In the genomic region with DNA sequence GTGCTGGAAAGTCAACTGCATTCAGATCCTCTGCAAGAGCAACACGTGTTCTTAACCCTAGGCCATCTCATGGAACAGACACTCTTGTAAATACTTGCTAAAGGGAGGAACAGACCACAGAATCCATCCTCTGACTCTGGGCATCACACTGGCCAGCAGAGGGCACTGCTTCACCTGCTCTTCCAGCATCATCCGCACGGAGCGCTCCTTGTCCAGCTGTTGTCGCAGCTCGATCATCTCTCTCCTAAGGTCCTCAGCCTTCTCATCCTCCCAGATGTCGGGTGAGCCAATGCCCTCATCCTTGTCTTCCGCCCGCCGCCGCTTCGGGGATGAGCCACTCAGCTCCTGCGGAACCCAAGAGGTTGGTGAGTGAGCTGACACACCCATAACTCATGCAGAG, we compare ENCODE assay signal across 8 mouse cellular contexts. TPM values are rescaled to one million over a fixed set of nuclear protein-coding genes. Genes with fewer than 3 reads are reported as not detected.
DNase-seq lines count a peak whose midpoint lies in the region; ATAC-seq and TF ChIP-seq lines count a peak whose summit lies in the region.

No protein-coding gene starts in this region.

- TF ChIP-seq CTCF in kidney, postnatal 0 days (IDR thresholded peaks at IDR 0.05; ENCODE audit: low read depth), result peak; percentile 99
- TF ChIP-seq CTCF in liver, postnatal 0 days (IDR thresholded peaks at IDR 0.05; ENCODE audit: low read depth), result peak; percentile 99

- 0 out of 2 replicates have a peak overlapping the region, but pooled peaks have one; percentile 96 for H3K27ac ChIP-seq in embryonic facial prominence, embryonic 13.5 days
- H3K27ac ChIP-seq in heart, embryonic 14.5 days (replicated peaks in 1 of 2; ENCODE audit: control insufficient read depth in 1 of 2, insufficient read depth in 1 of 2, low read depth in 2 of 2, low read length in 2 of 2), result no peak overlapping the region
- H3K27ac ChIP-seq in kidney, postnatal 0 days, result no peak overlapping the region
- no peak overlapping the region for H3K27ac ChIP-seq in liver, postnatal 0 days (ENCODE audit: low read depth)
- H3K27ac ChIP-seq in neural tube, embryonic 14.5 days (ENCODE audit: low read depth, low read length), result no peak overlapping the region

- H3K27me3 ChIP-seq in embryonic facial prominence, embryonic 13.5 days, result no peaks in the 10 kb centered on the region
- no peaks in the 10 kb centered on the region for H3K27me3 ChIP-seq in heart, embryonic 14.5 days (ENCODE audit: control insufficient read depth, insufficient read depth, low read length)
- H3K27me3 ChIP-seq in kidney, postnatal 0 days (ENCODE audit: insufficient read depth, low read length), result no peaks in the 10 kb centered on the region
- H3K27me3 ChIP-seq in liver, postnatal 0 days (ENCODE audit: insufficient read depth, low read length), result no peaks in the 10 kb centered on the region
- no peaks in the 10 kb centered on the region for H3K27me3 ChIP-seq in neural tube, embryonic 14.5 days (ENCODE audit: control insufficient read depth, insufficient read depth, low read length)

- peaks cover 39% of the 10 kb centered on the region for H3K4me1 ChIP-seq in embryonic facial prominence, embryonic 13.5 days
- peaks cover 14 to 15% of the 10 kb centered on the region in 2 experiments for H3K4me1 ChIP-seq in heart, embryonic 14.5 days (ENCODE audit: control insufficient read depth in 2 of 2, insufficient read depth in 2 of 2, low read length in 2 of 2)
- H3K4me1 ChIP-seq in kidney, postnatal 0 days (replicated peaks; ENCODE audit: insufficient read depth, low read length), result peaks cover 9% of the 10 kb centered on the region
- peaks cover 38% of the 10 kb centered on the region for H3K4me1 ChIP-seq in liver, postnatal 0 days (ENCODE audit: insufficient read depth)
- H3K4me1 ChIP-seq in neural tube, embryonic 14.5 days (ENCODE audit: control insufficient read depth, insufficient read depth, low read length), result no peaks in the 10 kb centered on the region

- no peak for TF ChIP-seq EP300 in liver, postnatal 0 days (IDR thresholded peaks at IDR 0.05; ENCODE audit: low read depth)

- H3K9me3 ChIP-seq in embryonic facial prominence, embryonic 13.5 days, result no peaks in the 10 kb centered on the region
- no peaks in the 10 kb centered on the region for H3K9me3 ChIP-seq in heart, embryonic 14.5 days (ENCODE audit: control insufficient read depth, low read length)
- no peaks in the 10 kb centered on the region for H3K9me3 ChIP-seq in kidney, postnatal 0 days (replicated peaks; ENCODE audit: low read length)
- H3K9me3 ChIP-seq in liver, postnatal 0 days (ENCODE audit: low read length), result no peaks in the 10 kb centered on the region
- no peaks in the 10 kb centered on the region for H3K9me3 ChIP-seq in neural tube, embryonic 14.5 days (ENCODE audit: control insufficient read depth, low read length)

- 35% methylated on average over 13 of the region's 13 CpGs for WGBS in embryonic facial prominence, embryonic 13.5 days
- WGBS in heart, embryonic 14.5 days, result 40% methylated on average over 13 of the region's 13 CpGs
- 33% methylated on average over 13 of the region's 13 CpGs for WGBS in kidney, postnatal 0 days
- WGBS in liver, postnatal 0 days (ENCODE audit: insufficient replicate concordance), result 33% methylated on average over 13 of the region's 13 CpGs
- whole genome bisulfite sequencing in neural tube, embryonic 14.5 days, result 33% methylated on average over 13 of the region's 13 CpGs

- no peak overlapping the region for H3K4me2 ChIP-seq in embryonic facial prominence, embryonic 13.5 days
- H3K4me2 ChIP-seq in heart, embryonic 14.5 days (ENCODE audit: low read length), result no peak overlapping the region
- H3K4me2 ChIP-seq in kidney, postnatal 0 days (ENCODE audit: low read length), result no peak overlapping the region
- no peak overlapping the region for H3K4me2 ChIP-seq in liver, postnatal 0 days (ENCODE audit: low read depth, low read length)
- H3K4me2 ChIP-seq in neural tube, embryonic 14.5 days (ENCODE audit: low read depth, low read length), result no peak overlapping the region

- peaks cover 56% of the 10 kb centered on the region for H3K36me3 ChIP-seq in embryonic facial prominence, embryonic 13.5 days
- peaks cover 47% of the 10 kb centered on the region for H3K36me3 ChIP-seq in heart, embryonic 14.5 days (ENCODE audit: control insufficient read depth, insufficient read depth, low read length)
- peaks cover 13% of the 10 kb centered on the region; the same call in 1 of the 2 replicates for H3K36me3 ChIP-seq in kidney, postnatal 0 days (ENCODE audit: insufficient read depth, low read length)
- peaks cover 26% of the 10 kb centered on the region for H3K36me3 ChIP-seq in liver, postnatal 0 days (replicated peaks; ENCODE audit: insufficient read depth, low read length)
- peaks cover 18% of the 10 kb centered on the region for H3K36me3 ChIP-seq in neural tube, embryonic 14.5 days (ENCODE audit: control insufficient read depth, insufficient read depth, low read length)

- ATAC-seq in embryonic facial prominence, embryonic 13.5 days (ENCODE audit: insufficient number of reproducible peaks, insufficient read depth, low FRiP score, low TSS enrichment, low read depth), result no peak
- 0 out of 2 replicates have a peak, but pooled peaks have one; percentile 46 for ATAC-seq in heart, embryonic 14.5 days (ENCODE audit: insufficient number of reproducible peaks, insufficient read depth, low FRiP score, low read depth)
- ATAC-seq in kidney, postnatal 0 days (replicated peaks; ENCODE audit: low FRiP score, low read depth), result peak; percentile 68
- ATAC-seq in liver, postnatal 0 days, result peak; percentile 70
- ATAC-seq in neural tube, embryonic 14.5 days (ENCODE audit: low read depth), result peak; percentile 58; the same call in 1 of the 2 replicates

- peak; percentile 80 for DNase-seq in CD4-positive, CD25-positive, alpha-beta regulatory T cell, adult 2 months (ENCODE audit: low read depth, low spot score)
- DNase-seq in adrenal gland, postnatal 25 days, result peak; percentile 69
- peak; percentile 90 for DNase-seq in kidney, postnatal 0 days (ENCODE audit: low spot score)
- DNase-seq in liver, postnatal 0 days, result peak; percentile 81
- peak; percentile 47 for DNase-seq in thymus, postnatal 14 days

- H3K4me3 ChIP-seq in embryonic facial prominence, embryonic 13.5 days, result no peak overlapping the region
- H3K4me3 ChIP-seq in heart, embryonic 14.5 days (ENCODE audit: control insufficient read depth in 1 of 2, insufficient read depth in 1 of 2, low read depth in 1 of 2, low read length in 2 of 2), result no peak overlapping the region
- no peak overlapping the region for H3K4me3 ChIP-seq in kidney, postnatal 0 days (replicated peaks; ENCODE audit: low read depth, low read length)
- no peak overlapping the region for H3K4me3 ChIP-seq in liver, postnatal 0 days (ENCODE audit: low read depth, low read length)
- H3K4me3 ChIP-seq in neural tube, embryonic 14.5 days (ENCODE audit: low read depth, low read length), result no peak overlapping the region

- H3K9ac ChIP-seq in embryonic facial prominence, embryonic 13.5 days, result no peak overlapping the region
- no peak overlapping the region for H3K9ac ChIP-seq in heart, embryonic 14.5 days (ENCODE audit: low read length)
- no peak overlapping the region for H3K9ac ChIP-seq in kidney, postnatal 0 days (ENCODE audit: low read depth, low read length)
- H3K9ac ChIP-seq in liver, postnatal 0 days (replicated peaks), result no peak overlapping the region
- H3K9ac ChIP-seq in neural tube, embryonic 14.5 days (replicated peaks; ENCODE audit: low read depth, low read length), result no peak overlapping the region

RNA-seq across cellular contexts. Expression of a gene that starts 8.6 kb away (rescaled TPM):
- total RNA-seq in adrenal gland, postnatal 25 days (2021), result 8.3 and 10.4 TPM in 2 replicates
- 27.0 and 33.2 TPM in 2 replicates for polyA plus RNA-seq in embryonic facial prominence, embryonic 13.5 days (2015; fragmentation: Nextera tagmentation; extraction: Ambion mirVana)
- 2.5 and 4.1 TPM in 2 replicates for polyA plus RNA-seq in heart, embryonic 14.5 days (2014; fragmentation: Nextera tagmentation; extraction: Ambion mirVana)
- polyA plus RNA-seq in kidney, postnatal 0 days (2015; fragmentation: Nextera tagmentation; extraction: Ambion mirVana), result 17.2 and 19.6 TPM in 2 replicates
- 3.9 and 5.6 TPM in 2 replicates for polyA plus RNA-seq in liver, postnatal 0 days (2015; fragmentation: Nextera tagmentation; extraction: Ambion mirVana)
- polyA plus RNA-seq in neural tube, embryonic 14.5 days (2014; fragmentation: Nextera tagmentation; extraction: Ambion mirVana), result 7.2 and 7.8 TPM in 2 replicates

RNA-seq across cellular contexts. Expression of a gene that starts 9.4 kb away (rescaled TPM):
- 8.0 and 11.9 TPM in 2 replicates for total RNA-seq in adrenal gland, postnatal 25 days (2021)
- 19.4 and 21.1 TPM in 2 replicates for polyA plus RNA-seq in embryonic facial prominence, embryonic 13.5 days (2015; fragmentation: Nextera tagmentation; extraction: Ambion mirVana)
- polyA plus RNA-seq in heart, embryonic 14.5 days (2014; fragmentation: Nextera tagmentation; extraction: Ambion mirVana), result 259 and 288 TPM in 2 replicates
- polyA plus RNA-seq in kidney, postnatal 0 days (2015; fragmentation: Nextera tagmentation; extraction: Ambion mirVana), result 8.5 and 11.6 TPM in 2 replicates
- polyA plus RNA-seq in liver, postnatal 0 days (2015; fragmentation: Nextera tagmentation; extraction: Ambion mirVana), result 1.00 and 3.0 TPM in 2 replicates
- polyA plus RNA-seq in neural tube, embryonic 14.5 days (2014; fragmentation: Nextera tagmentation; extraction: Ambion mirVana), result 22.7 and 30.7 TPM in 2 replicates

RNA-seq across cellular contexts. Expression of a gene that starts 43.5 kb away (rescaled TPM):
- 17.1 and 23.0 TPM in 2 replicates for total RNA-seq in adrenal gland, postnatal 25 days (2021)
- polyA plus RNA-seq in embryonic facial prominence, embryonic 13.5 days (2015; fragmentation: Nextera tagmentation; extraction: Ambion mirVana), result 25.3 and 31.2 TPM in 2 replicates
- polyA plus RNA-seq in heart, embryonic 14.5 days (2014; fragmentation: Nextera tagmentation; extraction: Ambion mirVana), result 17.8 and 21.4 TPM in 2 replicates
- polyA plus RNA-seq in kidney, postnatal 0 days (2015; fragmentation: Nextera tagmentation; extraction: Ambion mirVana), result 74.6 and 78.8 TPM in 2 replicates
- polyA plus RNA-seq in liver, postnatal 0 days (2015; fragmentation: Nextera tagmentation; extraction: Ambion mirVana), result 1.7 and 1.9 TPM in 2 replicates
- polyA plus RNA-seq in neural tube, embryonic 14.5 days (2014; fragmentation: Nextera tagmentation; extraction: Ambion mirVana), result 13.2 and 20.3 TPM in 2 replicates
